In the genomic region with DNA sequence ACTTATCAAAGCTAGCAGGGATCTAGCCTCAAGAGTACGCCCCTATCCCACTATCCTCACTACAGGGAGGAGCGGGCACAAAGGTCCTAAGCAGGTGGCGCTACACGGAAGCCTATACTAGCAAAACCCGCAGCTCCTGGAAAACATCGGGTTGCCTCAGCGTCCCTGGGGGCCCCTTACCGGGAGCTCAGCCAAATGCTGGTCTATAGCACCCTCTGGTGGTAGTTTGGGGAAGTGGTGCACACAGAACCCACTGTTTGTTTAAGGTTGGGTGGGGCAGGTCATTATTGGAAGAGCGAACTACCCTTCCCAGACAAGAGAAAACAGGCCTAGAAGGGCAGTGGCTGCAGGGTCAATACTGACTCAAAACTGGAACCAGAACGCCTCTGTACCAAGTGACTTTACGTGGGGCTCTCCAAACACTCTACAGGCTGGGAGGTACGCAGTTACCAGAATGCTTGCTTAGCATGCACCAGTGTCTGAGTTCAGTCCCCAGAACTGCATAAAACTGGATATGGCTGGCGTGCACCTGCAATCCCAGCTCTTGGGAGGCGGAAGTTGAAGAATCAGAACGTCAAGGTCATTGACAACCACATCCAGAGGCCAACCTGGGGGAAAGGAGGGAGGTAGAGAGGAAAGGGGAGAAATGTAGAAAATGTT, we compare ENCODE assay signal across 8 mouse cellular contexts. TPM values are rescaled to one million over a fixed set of nuclear protein-coding genes. Genes with fewer than 3 reads are reported as not detected.
A peak's percentile ranks its signal among the peaks of the same experiment; 100 is the strongest.
DNase-seq lines count a peak whose midpoint lies in the region; ATAC-seq and TF ChIP-seq lines count a peak whose summit lies in the region.

No protein-coding gene starts in this region.

- H3K36me3 ChIP-seq in E14TG2a.4 (ENCODE audit: insufficient read depth, low read length) = no peaks in the 10 kb centered on the region
- no peaks in the 10 kb centered on the region for H3K36me3 ChIP-seq in forebrain, embryonic 14.5 days (ENCODE audit: control insufficient read depth, insufficient read depth, low read length)

- no peaks in the 10 kb centered on the region for H3K9me3 ChIP-seq in E14TG2a.4 (ENCODE audit: low read length)
- H3K9me3 ChIP-seq in forebrain, embryonic 14.5 days (replicated peaks; ENCODE audit: control insufficient read depth, low read length) = no peaks in the 10 kb centered on the region

- DNase-seq in forebrain, embryonic 14.5 days (ENCODE audit: low spot score) = peak; percentile 90
- DNase-seq in heart, postnatal 14 days = peak; percentile 85 to 91
- DNase-seq in large intestine, adult 2 months (ENCODE audit: low read depth, low spot score) = peak; percentile 79
- DNase-seq in lung, adult 18-20 months = peak; percentile 66 to 75
- DNase-seq in testis, postnatal 14 days (ENCODE audit: low spot score) = peak; percentile 79

- H3K27me3 ChIP-seq in E14TG2a.4 (ENCODE audit: insufficient read depth, low read length) = no peaks in the 10 kb centered on the region
- H3K27me3 ChIP-seq in forebrain, embryonic 14.5 days (replicated peaks; ENCODE audit: control insufficient read depth, insufficient read depth, low read length) = no peaks in the 10 kb centered on the region

- H3K4me1 ChIP-seq in E14TG2a.4 (replicated peaks; ENCODE audit: low read depth, low read length) = peaks cover 51% of the 10 kb centered on the region
- H3K4me1 ChIP-seq in forebrain, embryonic 14.5 days (ENCODE audit: control insufficient read depth, insufficient read depth, low read length) = peaks cover 9% of the 10 kb centered on the region

- H3K4me3 ChIP-seq in E14TG2a.4 (replicated peaks; ENCODE audit: low read length) = peak overlapping the region; percentile 53
- H3K4me3 ChIP-seq in forebrain, embryonic 14.5 days (ENCODE audit: low read depth, low read length) = no peak overlapping the region

- TF ChIP-seq CTCF in E14TG2a.4 (conservative IDR thresholded peaks at IDR 0.05; ENCODE audit: low read length) = peak; percentile 98

- 11% methylated on average over 15 of the region's 15 CpGs for WGBS in forebrain, embryonic 14.5 days
- 5% methylated on average over 15 of the region's 15 CpGs for WGBS in large intestine, adult 2 months

- H3K9ac ChIP-seq in forebrain, embryonic 14.5 days (ENCODE audit: low read length) = peak overlapping the region; percentile 46; the same call in 1 of the 2 replicates

- ATAC-seq in cerebellum, adult (ENCODE audit: insufficient number of reproducible peaks, low FRiP score, low TSS enrichment) = peak; percentile 77; the same call in 1 of the 2 replicates
- ATAC-seq in forebrain, embryonic 14.5 days = peak; percentile 86
- ATAC-seq in neutrophil, adult 5-6 weeks (ENCODE audit: extremely low read depth, insufficient number of reproducible peaks, low FRiP score, poor library complexity, severe bottlenecking) = peak; percentile 74

- intact Hi-C loops in heart, postnatal 14 days (cut with DNase I) = loop anchor here (1.0 to 10.0 kb wide), 4 partner anchors 69 to 440 kb away; no protein-coding TSS in a partner anchor

- H3K27ac ChIP-seq in forebrain, embryonic 14.5 days (ENCODE audit: low read depth, low read length) = no peak overlapping the region

- H3K4me2 ChIP-seq in forebrain, embryonic 14.5 days (ENCODE audit: low read length) = peak overlapping the region; percentile 46

RNA-seq across cellular contexts. Expression of a gene that starts 45.9 kb away (rescaled TPM):
- 86.9 and 95.9 TPM in 2 replicates for polyA plus RNA-seq in forebrain, embryonic 14.5 days (2014; fragmentation: Nextera tagmentation; extraction: Ambion mirVana)
- 10 to 100 TPM; 15.6 to 15.7 TPM for total RNA-seq in heart, postnatal 14 days (2021)
- 22.2 and 26.1 TPM in 2 replicates for polyA plus RNA-seq in large intestine, adult 2 months (2012; rRNA removed)
- total RNA-seq in neutrophil, adult 5-6 weeks (2017) = 20.9 and 21.9 TPM in 2 replicates

RNA-seq across cellular contexts. Expression of a gene that starts 56.9 kb away (rescaled TPM):
- polyA plus RNA-seq in forebrain, embryonic 14.5 days (2014; fragmentation: Nextera tagmentation; extraction: Ambion mirVana) = 31.4 and 42.0 TPM in 2 replicates
- total RNA-seq in heart, postnatal 14 days (2021) = 1 to 10 TPM; 6.2 to 6.4 TPM
- 29.2 and 42.2 TPM in 2 replicates for polyA plus RNA-seq in large intestine, adult 2 months (2012; rRNA removed)
- 1.4 and 2.0 TPM in 2 replicates for total RNA-seq in neutrophil, adult 5-6 weeks (2017)
